In the genomic region with DNA sequence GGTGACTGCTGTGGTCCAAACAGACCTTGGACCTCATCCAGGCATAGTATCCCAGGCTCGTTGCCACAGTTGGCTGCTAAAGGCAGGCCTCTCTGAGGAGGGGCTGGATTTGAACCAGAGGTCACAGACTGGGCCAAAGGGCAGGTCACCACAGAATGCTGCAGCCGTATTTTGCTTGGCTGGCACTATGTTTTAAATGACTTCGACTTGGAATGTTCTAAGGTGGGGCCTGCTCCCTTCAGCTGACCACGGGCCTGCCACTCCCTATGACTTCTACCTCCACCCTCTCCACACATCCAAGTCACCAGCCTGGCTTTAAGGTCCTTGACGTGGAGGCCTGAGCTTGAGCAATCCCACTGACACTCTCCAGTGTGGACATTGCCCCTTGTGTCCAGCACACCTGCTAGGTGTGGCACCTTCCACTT, we compare ENCODE assay signal across 12 mouse cellular contexts. TPM values are rescaled to one million over a fixed set of nuclear protein-coding genes. Genes with fewer than 3 reads are reported as not detected.
A peak's percentile ranks its signal among the peaks of the same experiment; 100 is the strongest.
DNase-seq lines count a peak whose midpoint lies in the region; ATAC-seq and TF ChIP-seq lines count a peak whose summit lies in the region.
"Had no signal": no experiment of that assay in that cellular context is flagged by ENCODE, and none has a peak within 500 bp of the region (broad histone marks: within the 10 kb centered on the region; RNA-seq: fewer than 3 reads in every experiment).

No protein-coding gene starts in this region.

- no peaks in the 10 kb centered on the region for H3K27me3 ChIP-seq in kidney, postnatal 0 days (ENCODE audit: insufficient read depth, low read length)
- H3K27me3 ChIP-seq in midbrain, embryonic 14.5 days (ENCODE audit: control insufficient read depth, insufficient read depth, low read length): no peaks in the 10 kb centered on the region
- H3K27me3 ChIP-seq: hindbrain, embryonic 15.5 days had no signal

- no peak overlapping the region for H3K4me2 ChIP-seq in kidney, postnatal 0 days (ENCODE audit: low read length)
- no peak overlapping the region for H3K4me2 ChIP-seq in midbrain, embryonic 14.5 days (ENCODE audit: low read length)
- H3K4me2 ChIP-seq: hindbrain, embryonic 15.5 days had no signal

- no peak overlapping the region for H3K4me3 ChIP-seq in kidney, postnatal 0 days (replicated peaks; ENCODE audit: low read depth, low read length)
- H3K4me3 ChIP-seq in midbrain, embryonic 14.5 days (replicated peaks; ENCODE audit: low read depth, low read length): no peak overlapping the region
- H3K4me3 ChIP-seq: hindbrain, embryonic 15.5 days had no signal

- peak; percentile 37 to 56 for DNase-seq in heart, adult 9 months (ENCODE audit: low spot score in 2 of 2)
- no peak for DNase-seq in heart, adult 8-10 months (ENCODE audit: low spot score)
- peak; percentile 48 for DNase-seq in adrenal gland, postnatal 25 days
- DNase-seq in kidney, postnatal 0 days (ENCODE audit: low spot score): no peak
- DNase-seq in lung, postnatal 4 days: peak; percentile 57 to 81
- no peak for DNase-seq in midbrain, embryonic 14.5 days
- DNase-seq in neural tube, embryonic 10.5 days (ENCODE audit: extremely low spot score, low spot score): no peak
- DNase-seq: cerebellum, postnatal 25 days had no signal

- WGBS in kidney, postnatal 0 days: 45% methylated on average over 5 of the region's 5 CpGs
- WGBS in midbrain, embryonic 14.5 days: 73% methylated on average over 5 of the region's 5 CpGs

- no peaks in the 10 kb centered on the region for H3K9me3 ChIP-seq in kidney, postnatal 0 days (replicated peaks; ENCODE audit: low read length)
- H3K9me3 ChIP-seq in midbrain, embryonic 14.5 days (ENCODE audit: control insufficient read depth, low read length): no peaks in the 10 kb centered on the region
- H3K9me3 ChIP-seq: hindbrain, embryonic 15.5 days had no signal

- TF ChIP-seq CTCF in kidney, postnatal 0 days (IDR thresholded peaks at IDR 0.05; ENCODE audit: low read depth): no peak

- peak; percentile 74 for ATAC-seq in kidney, postnatal 0 days (replicated peaks; ENCODE audit: low FRiP score, low read depth)
- no peak for ATAC-seq in midbrain, embryonic 14.5 days (ENCODE audit: low FRiP score, low TSS enrichment)
- ATAC-seq in megakaryocyte progenitor cell, adult 5-6 weeks (replicated peaks; ENCODE audit: poor library complexity): no peak

- no peaks in the 10 kb centered on the region for H3K36me3 ChIP-seq in kidney, postnatal 0 days (ENCODE audit: insufficient read depth, low read length)
- no peaks in the 10 kb centered on the region for H3K36me3 ChIP-seq in midbrain, embryonic 14.5 days (ENCODE audit: control insufficient read depth, insufficient read depth, low read length)
- H3K36me3 ChIP-seq: hindbrain, embryonic 15.5 days had no signal

- H3K27ac ChIP-seq in kidney, postnatal 0 days: no peak overlapping the region
- H3K27ac ChIP-seq in midbrain, embryonic 14.5 days (replicated peaks; ENCODE audit: low read depth, low read length): no peak overlapping the region
- H3K27ac ChIP-seq: hindbrain, embryonic 15.5 days had no signal

- no peak overlapping the region for H3K9ac ChIP-seq in kidney, postnatal 0 days (ENCODE audit: low read depth, low read length)
- H3K9ac ChIP-seq in midbrain, embryonic 14.5 days (replicated peaks; ENCODE audit: low read length): no peak overlapping the region
- H3K9ac ChIP-seq: hindbrain, embryonic 15.5 days had no signal

- no peaks in the 10 kb centered on the region for H3K4me1 ChIP-seq in kidney, postnatal 0 days (replicated peaks; ENCODE audit: insufficient read depth, low read length)
- H3K4me1 ChIP-seq in midbrain, embryonic 14.5 days (ENCODE audit: control insufficient read depth, insufficient read depth, low read length): no peaks in the 10 kb centered on the region

RNA-seq across cellular contexts. Expression of a gene that starts 10.6 kb away (rescaled TPM):
- 1 to 10 TPM; 5.5 to 8.0 (median 6.0) TPM for total RNA-seq in heart, adult 8-10 months (2022)
- 9.6 and 15.9 TPM in 2 replicates for total RNA-seq in adrenal gland, postnatal 25 days (2021)
- polyA plus RNA-seq in kidney, postnatal 0 days (2015; fragmentation: Nextera tagmentation; extraction: Ambion mirVana): 10.4 and 10.7 TPM in 2 replicates
- polyA plus RNA-seq in midbrain, embryonic 14.5 days (2014; fragmentation: Nextera tagmentation; extraction: Ambion mirVana): 6.5 and 7.1 TPM in 2 replicates
- not detected in 2 replicates for total RNA-seq in megakaryocyte progenitor cell, adult 5-6 weeks (2015)
- total RNA-seq in megakaryocyte progenitor cell, adult 5-6 weeks (2017): not detected in 2 replicates

RNA-seq across cellular contexts. Expression of a gene that starts 13.9 kb away (rescaled TPM):
- not detected for total RNA-seq in heart, adult 8-10 months (2022)
- not detected in 2 replicates for total RNA-seq in adrenal gland, postnatal 25 days (2021)
- 33.4 and 36.0 TPM in 2 replicates for polyA plus RNA-seq in kidney, postnatal 0 days (2015; fragmentation: Nextera tagmentation; extraction: Ambion mirVana)
- not detected in 2 replicates for polyA plus RNA-seq in midbrain, embryonic 14.5 days (2014; fragmentation: Nextera tagmentation; extraction: Ambion mirVana)
- not detected in 2 replicates for total RNA-seq in megakaryocyte progenitor cell, adult 5-6 weeks (2015)
- total RNA-seq in megakaryocyte progenitor cell, adult 5-6 weeks (2017): not detected in 2 replicates
- total RNA-seq: left cerebral cortex, postnatal 10 days had no signal
- polyA plus RNA-seq: hindbrain, embryonic 15.5 days; neural tube, embryonic 14.5 days had no signal

RNA-seq across cellular contexts. Expression of a gene that starts 17.4 kb away (rescaled TPM):
- total RNA-seq in heart, adult 8-10 months (2022): 1 to 10 TPM; 2.4 to 3.6 (median 3.1) TPM
- 0.43 TPM in 1 of 2 replicates, not detected in the other for total RNA-seq in adrenal gland, postnatal 25 days (2021)
- 1.2 and 1.5 TPM in 2 replicates for polyA plus RNA-seq in kidney, postnatal 0 days (2015; fragmentation: Nextera tagmentation; extraction: Ambion mirVana)
- polyA plus RNA-seq in midbrain, embryonic 14.5 days (2014; fragmentation: Nextera tagmentation; extraction: Ambion mirVana): 0.23 and 0.47 TPM in 2 replicates
- total RNA-seq in megakaryocyte progenitor cell, adult 5-6 weeks (2015): 0.10 TPM in 1 of 2 replicates, not detected in the other
- total RNA-seq in megakaryocyte progenitor cell, adult 5-6 weeks (2017): 0.17 and 0.37 TPM in 2 replicates

RNA-seq across cellular contexts. Expression of a gene that starts 26.7 kb away (rescaled TPM):
- total RNA-seq in heart, adult 8-10 months (2022): 1 to 10 TPM; 5.4 to 7.9 (median 6.9) TPM
- total RNA-seq in adrenal gland, postnatal 25 days (2021): 16.9 and 20.1 TPM in 2 replicates
- polyA plus RNA-seq in kidney, postnatal 0 days (2015; fragmentation: Nextera tagmentation; extraction: Ambion mirVana): 19.2 and 20.6 TPM in 2 replicates
- polyA plus RNA-seq in midbrain, embryonic 14.5 days (2014; fragmentation: Nextera tagmentation; extraction: Ambion mirVana): 22.0 and 23.5 TPM in 2 replicates
- 26.6 and 27.2 TPM in 2 replicates for total RNA-seq in megakaryocyte progenitor cell, adult 5-6 weeks (2015)
- 16.4 and 19.5 TPM in 2 replicates for total RNA-seq in megakaryocyte progenitor cell, adult 5-6 weeks (2017)

RNA-seq across cellular contexts. Expression of a gene that starts 48.0 kb away (rescaled TPM):
- total RNA-seq in heart, adult 8-10 months (2022): under 1 TPM in 2 of 4 experiments, not detected in 2; 0.27 to 0.40 TPM
- total RNA-seq in adrenal gland, postnatal 25 days (2021): 0.90 TPM in 1 of 2 replicates, not detected in the other
- 0.08 and 0.10 TPM in 2 replicates for polyA plus RNA-seq in kidney, postnatal 0 days (2015; fragmentation: Nextera tagmentation; extraction: Ambion mirVana)
- 1.5 and 1.7 TPM in 2 replicates for polyA plus RNA-seq in midbrain, embryonic 14.5 days (2014; fragmentation: Nextera tagmentation; extraction: Ambion mirVana)
- total RNA-seq in megakaryocyte progenitor cell, adult 5-6 weeks (2015): not detected in 2 replicates
- total RNA-seq in megakaryocyte progenitor cell, adult 5-6 weeks (2017): 0.57 TPM in 1 of 2 replicates, not detected in the other

Comparison
In these comparisons a context has a peak if more than half of its experiments do, and no peak if none do; other contexts are left out.
1. DNase-seq: peak in heart, adult 9 months (2 of 2), adrenal gland, postnatal 25 days (single experiment) and lung, postnatal 4 days (2 of 2); none in heart, adult 8-10 months (single experiment), kidney, postnatal 0 days (single experiment), midbrain, embryonic 14.5 days (single experiment) and neural tube, embryonic 10.5 days (single experiment).
2. RNA of a gene that starts 10.6 kb away (total RNA-seq): 9.6 to 15.9 TPM in adrenal gland, postnatal 25 days and 5.5 to 8.0 TPM in heart, adult 8-10 months; not detected in megakaryocyte progenitor cell, adult 5-6 weeks; every median in the first group is over 4 times any median in the second.